Mouse (Mus musculus): ENCODE results near the gene Ubtfl1. TPM values are rescaled to one million over a fixed set of nuclear protein-coding genes. Genes with fewer than 3 reads are reported as not detected.
"Not testable (repeated sequence)": the region's sequence is repeated elsewhere in the genome, so short reads cannot be mapped to it uniquely, and the experiment has no call there.

Gene Ubtfl1
- polyA plus RNA-seq (2016; fragmentation: Nextera tagmentation; extraction: Ambion mirVana): not detected in 2 replicates

DNA sequence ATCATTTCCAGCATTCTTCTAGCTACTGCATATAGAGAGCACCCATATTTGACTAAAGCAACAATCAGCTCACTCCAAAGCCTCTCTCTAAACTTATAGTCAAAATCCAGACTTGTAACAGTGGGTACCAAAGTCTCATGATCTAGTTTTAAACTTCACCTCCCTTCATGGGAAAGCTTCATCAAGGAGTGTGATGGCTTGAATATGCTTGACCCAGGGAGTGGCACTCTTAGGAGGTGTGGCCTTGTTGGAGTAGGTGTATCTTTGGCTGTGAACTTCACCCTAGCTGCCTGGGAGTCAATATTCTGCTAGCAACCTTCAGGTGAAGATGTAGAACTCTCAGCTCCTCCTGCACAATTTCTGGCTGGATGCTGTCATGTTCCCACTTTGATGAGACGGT is at the start of gene Ubtfl1:
Gene Ubtfl1 (plus strand): TSS at position 301 of the 400 bp plus-strand sequence.
- no peak within 1 kb of the TSS for H3K4me3 ChIP-seq
- H3K27me3 ChIP-seq (replicated peaks): no peaks in the 10 kb centered on the region
- no peaks in the 10 kb centered on the region for H3K4me1 ChIP-seq
- ATAC-seq (ENCODE audit: low FRiP score, low read depth): no peak
- no peaks in the 10 kb centered on the region for H3K9me3 ChIP-seq
- no peak within 1 kb of the TSS for H3K4me2 ChIP-seq (replicated peaks)
- H3K9ac ChIP-seq: no peak within 1 kb of the TSS
- no peak within 1 kb of the TSS for H3K27ac ChIP-seq
- H3K36me3 ChIP-seq: no peaks in the 10 kb centered on the region
- WGBS: 81% methylated on average over 1 of the region's 1 CpGs

DNA sequence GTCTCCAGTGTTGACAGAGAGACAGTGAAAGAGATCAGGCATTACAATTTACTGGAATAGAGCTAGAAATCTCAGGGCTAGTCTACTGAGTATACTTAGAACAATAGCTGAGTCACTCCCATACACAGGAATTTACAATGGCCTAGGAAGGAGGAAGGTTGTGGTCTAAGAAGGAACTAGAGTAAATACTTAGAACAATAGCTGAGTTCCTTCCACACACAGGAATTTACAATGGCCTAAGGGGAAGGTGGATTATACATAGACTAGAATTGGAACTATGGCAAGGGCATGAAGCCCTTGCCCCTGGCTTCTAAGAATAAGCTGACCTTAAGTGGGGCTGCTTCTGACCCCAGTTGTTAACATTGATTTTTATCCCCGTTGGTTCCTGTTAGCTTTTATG is 31.2 kb upstream of the Ubtfl1 start:
- ATAC-seq (ENCODE audit: low FRiP score, low read depth): not testable (repeated sequence)

DNA sequence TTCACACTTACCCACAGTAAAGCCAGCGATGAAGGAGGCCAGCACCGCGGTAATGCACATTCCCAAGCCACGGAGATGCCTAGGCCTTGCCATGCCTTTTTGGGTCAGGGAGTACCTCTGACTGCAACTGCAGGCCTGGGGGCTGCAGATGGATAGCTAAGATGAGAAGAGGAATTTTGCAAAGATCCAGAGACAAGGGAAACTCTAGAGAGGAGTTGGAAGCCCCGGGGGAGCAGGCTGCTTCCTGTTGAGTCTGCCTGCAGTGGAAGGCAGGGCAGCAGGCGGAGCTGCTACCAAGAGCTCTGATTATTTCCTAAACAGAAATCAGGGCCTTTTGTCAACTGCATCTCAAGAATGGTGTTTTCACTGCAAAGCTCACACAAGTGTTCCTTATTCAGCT is 18.4 kb upstream of the Ubtfl1 start:
- ATAC-seq (ENCODE audit: low FRiP score, low read depth): no peak
- Histone ChIP-seq H3K9ac (no peak overlapping the region), H3K4me1 (no peaks in the 10 kb centered on the region), H3K27me3 (replicated peaks) (no peaks in the 10 kb centered on the region), H3K36me3 (no peaks in the 10 kb centered on the region), H3K27ac (no peak overlapping the region), H3K4me2 (replicated peaks) (no peak overlapping the region), H3K4me3 (no peak overlapping the region), H3K9me3 (no peaks in the 10 kb centered on the region)
- 35% methylated on average over 6 of the region's 6 CpGs for WGBS

More for the DNA sequence above, 31.2 kb upstream of the Ubtfl1 start:
- WGBS: 79% methylated on average over 1 of the region's 1 CpGs
- H3K4me2 ChIP-seq (replicated peaks); H3K27me3 ChIP-seq (replicated peaks); H3K4me1 ChIP-seq; H3K4me3 ChIP-seq; H3K9me3 ChIP-seq; H3K9ac ChIP-seq; H3K27ac ChIP-seq; H3K36me3 ChIP-seq: not testable (repeated sequence)

DNA sequence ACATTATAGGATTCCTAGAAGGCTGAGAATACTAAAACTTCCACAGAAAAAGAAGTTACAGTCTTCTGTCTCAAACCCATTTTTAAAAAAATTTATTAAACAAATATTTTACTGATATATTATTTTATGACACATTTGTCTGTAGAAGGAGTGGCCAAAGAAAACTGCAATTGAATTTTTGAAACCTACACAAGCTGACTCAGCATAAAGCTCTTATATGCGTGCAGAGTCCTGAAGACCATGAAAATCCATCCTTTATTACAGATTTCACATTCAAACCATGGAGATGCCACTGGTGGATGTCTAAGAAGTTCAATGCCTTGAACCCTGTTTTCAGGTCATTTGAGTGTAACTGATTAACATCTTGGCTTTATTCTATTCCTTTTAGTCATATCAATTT is 4.6 kb upstream of the Ubtfl1 start:
- no peak for ATAC-seq (ENCODE audit: low FRiP score, low read depth)
- no peaks in the 10 kb centered on the region for H3K4me1 ChIP-seq
- no peak overlapping the region for H3K9ac ChIP-seq
- H3K4me3 ChIP-seq: no peak overlapping the region
- 74% methylated on average over 1 of the region's 1 CpGs for WGBS
- H3K27ac ChIP-seq: no peak overlapping the region
- H3K27me3 ChIP-seq (replicated peaks): no peaks in the 10 kb centered on the region
- no peak overlapping the region for H3K4me2 ChIP-seq (replicated peaks)
- no peaks in the 10 kb centered on the region for H3K9me3 ChIP-seq
- no peaks in the 10 kb centered on the region for H3K36me3 ChIP-seq

DNA sequence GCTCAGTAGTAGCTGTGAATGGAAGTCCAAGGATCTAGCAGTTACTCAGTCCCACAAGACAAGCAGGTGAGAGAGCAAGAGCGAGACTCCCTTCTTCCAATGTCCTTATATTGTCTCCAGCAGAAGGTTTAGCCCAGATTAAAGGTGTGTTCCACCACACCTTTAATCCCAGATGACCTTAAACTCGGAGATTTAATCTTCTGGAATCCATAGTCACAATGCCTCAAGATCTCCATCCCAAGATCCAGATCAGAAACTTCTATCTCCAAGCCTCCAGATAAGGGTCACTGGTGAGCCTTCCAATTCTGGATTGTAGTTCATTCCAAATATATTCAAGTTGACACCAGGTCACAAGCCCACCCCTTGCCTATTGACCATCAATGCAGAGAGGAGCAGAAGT is 1.3 kb upstream of the Ubtfl1 start, which contains the start of gene Naalad2:
Gene Naalad2 (minus strand): TSS at position 101 of the 400 bp plus-strand sequence.
- ATAC-seq (ENCODE audit: low FRiP score, low read depth); H3K27ac ChIP-seq; H3K36me3 ChIP-seq; H3K4me2 ChIP-seq (replicated peaks); H3K9me3 ChIP-seq; H3K27me3 ChIP-seq (replicated peaks); H3K4me1 ChIP-seq; H3K9ac ChIP-seq; H3K4me3 ChIP-seq: not testable (repeated sequence)
- 76% methylated on average over 2 of the region's 2 CpGs for WGBS

DNA sequence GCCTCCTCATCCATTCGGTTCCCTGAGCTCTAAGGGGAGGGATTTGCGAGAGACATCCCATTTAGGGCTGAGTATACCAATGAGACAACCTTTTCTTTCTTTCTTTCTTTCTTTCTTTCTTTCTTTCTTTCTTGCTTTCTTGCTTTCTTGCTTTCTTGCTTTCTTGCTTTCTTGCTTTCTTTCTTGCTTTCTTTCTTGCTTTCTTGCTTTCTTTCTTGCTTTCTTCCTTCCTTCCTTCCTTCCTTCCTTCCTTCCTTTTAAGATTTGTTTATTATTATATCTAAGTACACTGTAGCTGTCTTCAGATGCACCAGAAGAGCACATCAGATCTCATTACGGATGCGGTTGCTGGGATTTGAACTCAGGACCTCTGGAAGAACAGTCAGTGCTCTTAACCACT is 8.2 kb downstream of the Ubtfl1 start:
- not testable (repeated sequence) for H3K4me2 ChIP-seq (replicated peaks); H3K27ac ChIP-seq; ATAC-seq (ENCODE audit: low FRiP score, low read depth); H3K4me1 ChIP-seq; H3K36me3 ChIP-seq; H3K4me3 ChIP-seq; H3K27me3 ChIP-seq (replicated peaks); H3K9me3 ChIP-seq; H3K9ac ChIP-seq
- WGBS: 80% methylated on average over 4 of the region's 4 CpGs

DNA sequence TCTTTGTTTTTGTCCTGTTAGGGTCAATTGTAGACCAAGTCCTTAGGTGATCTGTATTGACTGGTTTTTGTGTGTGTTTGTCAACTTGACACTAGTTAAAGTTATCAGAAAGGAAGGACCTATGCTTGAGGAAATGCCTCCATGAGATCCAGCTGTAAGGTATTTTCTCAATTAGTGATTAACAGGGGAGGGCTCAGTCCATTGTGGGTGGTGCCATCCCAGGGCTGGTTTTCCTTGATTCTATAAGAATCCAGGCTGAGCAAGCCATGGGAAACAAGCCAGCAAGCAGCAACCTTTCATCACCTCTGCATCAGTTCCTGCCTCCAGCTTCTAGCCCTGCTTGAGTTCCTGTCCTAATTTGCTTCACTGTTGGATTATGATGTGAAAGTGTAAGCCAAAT is 26.1 kb downstream of the Ubtfl1 start, which contains the start of gene Mbd3l2:
Gene Mbd3l2 (plus strand): TSS at position 301 of the 400 bp plus-strand sequence.
- H3K36me3 ChIP-seq: no peaks in the 10 kb centered on the region
- no peak within 1 kb of the TSS for H3K27ac ChIP-seq
- no peak within 1 kb of the TSS for H3K9ac ChIP-seq
- no peak within 1 kb of the TSS for H3K4me3 ChIP-seq
- no peaks in the 10 kb centered on the region for H3K9me3 ChIP-seq
- no peak within 1 kb of the TSS for H3K4me2 ChIP-seq (replicated peaks)
- H3K4me1 ChIP-seq: no peaks in the 10 kb centered on the region
- ATAC-seq (ENCODE audit: low FRiP score, low read depth): no peak
- H3K27me3 ChIP-seq (replicated peaks): no peaks in the 10 kb centered on the region

DNA sequence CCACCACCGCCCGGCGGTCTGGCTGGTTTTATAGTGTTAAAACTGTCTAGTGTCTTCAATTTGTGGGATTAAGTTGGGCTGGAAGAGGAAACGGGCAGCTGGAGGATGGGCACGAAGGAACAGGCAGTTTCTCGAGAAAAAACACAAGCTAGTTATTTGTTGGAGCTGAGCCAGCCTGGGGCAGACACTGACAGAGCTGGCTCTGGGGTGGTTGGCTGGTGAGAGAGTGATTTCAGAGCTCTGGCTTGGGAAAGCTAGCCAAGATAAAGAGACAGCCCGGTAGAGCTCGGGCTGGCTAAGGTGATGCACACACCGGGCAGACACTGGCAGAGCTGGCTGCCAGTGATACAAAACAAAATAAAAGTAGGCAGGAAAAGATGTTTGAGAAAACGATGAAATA is 27.5 kb downstream of the Ubtfl1 start:
- Histone ChIP-seq H3K4me3 (no peak overlapping the region), H3K4me1 (no peaks in the 10 kb centered on the region), H3K27me3 (replicated peaks) (no peaks in the 10 kb centered on the region), H3K27ac (no peak overlapping the region), H3K36me3 (no peaks in the 10 kb centered on the region), H3K9me3 (no peaks in the 10 kb centered on the region), H3K4me2 (replicated peaks) (no peak overlapping the region), H3K9ac (no peak overlapping the region)
- ATAC-seq (ENCODE audit: low FRiP score, low read depth): no peak
- 85% methylated on average over 10 of the region's 10 CpGs for WGBS

DNA sequence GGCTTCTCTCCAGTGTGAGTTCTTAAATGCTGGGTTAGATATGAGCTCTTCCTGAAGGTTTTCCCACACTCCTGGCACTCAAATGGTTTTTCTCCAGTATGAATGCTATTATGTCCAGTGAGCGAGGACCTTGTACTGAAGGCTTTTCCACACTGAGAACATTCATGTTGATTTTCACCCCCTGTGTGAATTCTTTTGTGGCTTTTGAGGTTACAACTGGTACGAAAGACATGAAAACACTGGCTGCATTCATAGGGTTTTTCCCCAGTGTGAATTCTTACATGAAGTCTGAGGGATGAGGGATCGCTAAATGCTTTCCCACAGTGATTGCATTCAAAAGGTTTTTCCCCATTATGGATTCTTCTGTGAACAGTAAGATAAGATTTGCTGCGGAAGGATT is 52.3 kb downstream of the Ubtfl1 start:
- Histone ChIP-seq H3K4me2 (replicated peaks) (no peak overlapping the region), H3K27ac (no peak overlapping the region), H3K9ac (no peak overlapping the region), H3K36me3 (peaks cover 46% of the 10 kb centered on the region), H3K9me3 (peaks cover 5% of the 10 kb centered on the region; the same call in 1 of the 2 replicates), H3K27me3 (replicated peaks) (no peaks in the 10 kb centered on the region), H3K4me3 (no peak overlapping the region), H3K4me1 (no peaks in the 10 kb centered on the region)
- WGBS: 86% methylated on average over 4 of the region's 4 CpGs
- no peak for ATAC-seq (ENCODE audit: low FRiP score, low read depth)

Small RNA genes lying within 50 kb of the gene (microRNA-seq; reads per million reads assigned to microRNA genes)
- gene Gm22854: not detected

Other genes starting within 250 kb of the Ubtfl1 start
- gene Chordc1, start 112.3 kb upstream of the Ubtfl1 start, polyA plus RNA-seq (2016; fragmentation: Nextera tagmentation; extraction: Ambion mirVana): 131 and 143 TPM in 2 replicates
- 1.5 and 1.7 TPM in 2 replicates for gene Naalad2, start 1.4 kb upstream of the Ubtfl1 start, polyA plus RNA-seq (2016; fragmentation: Nextera tagmentation; extraction: Ambion mirVana)
- gene Mbd3l2, start 26.2 kb downstream of the Ubtfl1 start, polyA plus RNA-seq (2016; fragmentation: Nextera tagmentation; extraction: Ambion mirVana): 0.15 TPM in 1 of 2 replicates, not detected in the other
- 18.7 and 22.8 TPM in 2 replicates for gene Zfp558, start 73.8 kb downstream of the Ubtfl1 start, polyA plus RNA-seq (2016; fragmentation: Nextera tagmentation; extraction: Ambion mirVana)
- not detected in 2 replicates for gene Mbd3l1, start 73.9 kb downstream of the Ubtfl1 start, polyA plus RNA-seq (2016; fragmentation: Nextera tagmentation; extraction: Ambion mirVana)

Data from neural tube, embryonic 12.5 days (tissue).